ENCODE assay signal across 8 mouse cellular contexts in genomic region chr10:69185894-69186893, GRCm38 (mm10). TPM values are rescaled to one million over a fixed set of nuclear protein-coding genes. Genes with fewer than 3 reads are reported as not detected.
DNase-seq lines count a peak whose midpoint lies in the region; ATAC-seq and TF ChIP-seq lines count a peak whose summit lies in the region.

No protein-coding gene starts in this region.

- no peak overlapping the region; the same call in 1 of the 2 replicates for H3K9ac ChIP-seq in forebrain, embryonic 16.5 days (replicated peaks; ENCODE audit: low read depth, low read length)
- no peak overlapping the region; the same call in 1 of the 2 replicates for H3K9ac ChIP-seq in neural tube, embryonic 15.5 days (replicated peaks)

- H3K4me2 ChIP-seq in forebrain, embryonic 16.5 days (ENCODE audit: low read length): peak overlapping the region; percentile 56
- H3K4me2 ChIP-seq in neural tube, embryonic 15.5 days: peak overlapping the region; percentile 54

- TF ChIP-seq CTCF in E14TG2a.4 (conservative IDR thresholded peaks at IDR 0.05; ENCODE audit: low read length): peak; percentile 53

- no peaks in the 10 kb centered on the region for H3K9me3 ChIP-seq in E14TG2a.4 (ENCODE audit: low read length)
- no peaks in the 10 kb centered on the region for H3K9me3 ChIP-seq in forebrain, embryonic 16.5 days (ENCODE audit: control insufficient read depth, low read length)
- no peaks in the 10 kb centered on the region for H3K9me3 ChIP-seq in neural tube, embryonic 15.5 days (replicated peaks)

- H3K27me3 ChIP-seq in E14TG2a.4 (ENCODE audit: insufficient read depth, low read length): no peaks in the 10 kb centered on the region; the same call in 1 of the 2 replicates
- no peaks in the 10 kb centered on the region for H3K27me3 ChIP-seq in forebrain, embryonic 16.5 days (replicated peaks; ENCODE audit: control insufficient read depth, insufficient read depth, low read length)
- no peaks in the 10 kb centered on the region for H3K27me3 ChIP-seq in neural tube, embryonic 15.5 days (replicated peaks)

- DNase-seq in heart, postnatal 25 days (ENCODE audit: low spot score): peak; percentile 41
- peak; percentile 61 to 75 for DNase-seq in layer of hippocampus, adult 18-20 months (ENCODE audit: low spot score in 2 of 2)
- peak; percentile 59 to 75 for DNase-seq in lung, adult 18-20 months
- peak; percentile 40 for DNase-seq in thymus, postnatal 14 days

- no peaks in the 10 kb centered on the region for H3K4me1 ChIP-seq in E14TG2a.4 (replicated peaks; ENCODE audit: low read depth, low read length)
- peaks cover 7% of the 10 kb centered on the region; the same call in 1 of the 2 replicates for H3K4me1 ChIP-seq in forebrain, embryonic 16.5 days (replicated peaks; ENCODE audit: control insufficient read depth, insufficient read depth, low read length)
- H3K4me1 ChIP-seq in neural tube, embryonic 15.5 days: no peaks in the 10 kb centered on the region

- no peak overlapping the region for H3K27ac ChIP-seq in forebrain, embryonic 16.5 days (ENCODE audit: low read length)
- H3K27ac ChIP-seq in neural tube, embryonic 15.5 days (replicated peaks): no peak overlapping the region

- intact Hi-C loops in heart, postnatal 25 days (cut with DNase I): loop anchor here (1.0 kb wide), 1 partner anchor 121 kb away; no protein-coding TSS in a partner anchor

- 18% methylated on average over 21 of the region's 21 CpGs for WGBS in forebrain, embryonic 16.5 days
- 24% methylated on average over 21 of the region's 21 CpGs for WGBS in neural tube, embryonic 15.5 days

- peak; percentile 78 for ATAC-seq in cerebellum, adult (ENCODE audit: insufficient number of reproducible peaks, low FRiP score, low TSS enrichment)
- peak; percentile 78 for ATAC-seq in forebrain, embryonic 16.5 days
- no peak; the same call in 1 of the 2 replicates for ATAC-seq in neural tube, embryonic 15.5 days (ENCODE audit: low FRiP score)

- H3K36me3 ChIP-seq in E14TG2a.4 (ENCODE audit: insufficient read depth, low read length): no peaks in the 10 kb centered on the region
- H3K36me3 ChIP-seq in forebrain, embryonic 16.5 days (ENCODE audit: control insufficient read depth, insufficient read depth): no peaks in the 10 kb centered on the region
- H3K36me3 ChIP-seq in neural tube, embryonic 15.5 days: no peaks in the 10 kb centered on the region

- no peak overlapping the region for H3K4me3 ChIP-seq in E14TG2a.4 (replicated peaks; ENCODE audit: low read length)
- peak overlapping the region; percentile 36 for H3K4me3 ChIP-seq in forebrain, embryonic 16.5 days (replicated peaks; ENCODE audit: low read length)
- peak overlapping the region; percentile 27 for H3K4me3 ChIP-seq in neural tube, embryonic 15.5 days (replicated peaks)

RNA-seq across cellular contexts. Expression of gene A930033H14Rik, which starts 26.7 kb away (rescaled TPM):
- 1.1 TPM in 2 replicates for polyA plus RNA-seq in forebrain, embryonic 16.5 days (2015; fragmentation: Nextera tagmentation; extraction: Ambion mirVana)
- total RNA-seq in heart, postnatal 25 days (2021): 1 to 10 TPM in 1 of 2 experiments, under 1 TPM in 1; 0.92 to 1.8 TPM
- 1 to 10 TPM; 1.3 to 1.5 TPM for total RNA-seq in layer of hippocampus, adult 18-20 months (2021)
- polyA plus RNA-seq in neural tube, embryonic 15.5 days (2015; fragmentation: Nextera tagmentation; extraction: Ambion mirVana): 1.3 and 1.4 TPM in 2 replicates

RNA-seq across cellular contexts. Expression of gene Rhobtb1, which starts 35.0 kb away (rescaled TPM):
- 12.2 and 14.2 TPM in 2 replicates for polyA plus RNA-seq in forebrain, embryonic 16.5 days (2015; fragmentation: Nextera tagmentation; extraction: Ambion mirVana)
- 100 to 1,000 TPM; 113 to 183 TPM for total RNA-seq in heart, postnatal 25 days (2021)
- total RNA-seq in layer of hippocampus, adult 18-20 months (2021): 1 to 10 TPM; 3.5 to 5.1 TPM
- polyA plus RNA-seq in neural tube, embryonic 15.5 days (2015; fragmentation: Nextera tagmentation; extraction: Ambion mirVana): 15.7 and 16.1 TPM in 2 replicates

Comparison
In these comparisons a context has a peak if more than half of its experiments do, and no peak if none do; other contexts are left out.
1. RNA of gene Rhobtb1, which starts 35.0 kb away (total RNA-seq): 113 to 183 TPM in heart, postnatal 25 days; 3.5 to 5.1 TPM in layer of hippocampus, adult 18-20 months; every median in the first group is over 10 times any median in the second.
2. Peak in every context shown above with its lines, with median percentiles within 50 percentile points of each other: DNase-seq.